Mouse (Mus musculus) liver, embryonic 12.5 days (tissue): ENCODE data around the gene Unc13c. TPM values are rescaled to one million over a fixed set of nuclear protein-coding genes. Genes with fewer than 3 reads are reported as not detected.

Experiments used
- ATAC-seq: fragments of 200-750 bp; cut with Nextera tagmentation; 2 replicates; pipeline ENCODE4 v1.8.0; 2017; ENCODE audit warnings: moderate number of reproducible peaks, mild to moderate bottlenecking, moderate library complexity
- H3K27ac ChIP-seq: fragments of 300-500 bp; sonication (generic); 2 replicates; pipeline ENCODE4 v1.5.1; 2016; ENCODE audit warnings: mild to moderate bottlenecking
- H3K27me3 ChIP-seq: fragments of 300-500 bp; sonication (generic); replicated peaks from 2 replicates; pipeline ENCODE4 v1.6.1; 2016; ENCODE audit warnings: mild to moderate bottlenecking, moderate library complexity
- H3K36me3 ChIP-seq: fragments of 300-500 bp; sonication (generic); 2 replicates; pipeline ENCODE4 v1.6.1; 2016; ENCODE audit warnings: mild to moderate bottlenecking, moderate library complexity
- H3K4me1 ChIP-seq: fragments of 300-500 bp; sonication (generic); 2 replicates; pipeline ENCODE4 v1.6.1; 2016
- H3K4me2 ChIP-seq: fragments of 300-500 bp; sonication (generic); 2 replicates; pipeline ENCODE4 v1.6.1; 2016; ENCODE audit warnings: mild to moderate bottlenecking, moderate library complexity
- H3K4me3 ChIP-seq: fragments of 300-500 bp; sonication (generic); 2 replicates; pipeline ENCODE4 v1.5.1; 2016; ENCODE audit warnings: mild to moderate bottlenecking, moderate library complexity
- H3K9ac ChIP-seq: fragments of 300-500 bp; sonication (generic); 2 replicates; pipeline ENCODE4 v1.6.1; 2016; ENCODE audit warnings: mild to moderate bottlenecking, moderate library complexity
- H3K9me3 ChIP-seq: fragments of 300-500 bp; sonication (generic); replicated peaks from 2 replicates; pipeline ENCODE4 v1.6.1; 2016; ENCODE audit warnings: mild to moderate bottlenecking, moderate library complexity
- WGBS: fragments of 180-500 bp; shearing (Covaris S2); methylation state at CpG from one replicate; pipeline ENCODE4 v1.1.7; 2016; ENCODE audit not compliant: insufficient replicate concordance; 5-methylcytosine and 5-hydroxymethylcytosine counted together
- polyA plus RNA-seq: library from polyadenylated mRNA; unstranded; fragments of >200 nt; fragmentation: Nextera tagmentation; extraction: Ambion mirVana; gene quantifications from 2 replicates; pipeline ENCODE4 v1.2.1, GENCODE M21; 2016

Gene Unc13c
- polyA plus RNA-seq, 1 experiment from 2014 or later: 0.04 TPM

- H3K27me3 ChIP-seq: no peaks in the 10 kb centered on the region
- no peaks in the 10 kb centered on the region for H3K9me3 ChIP-seq
- no peaks in the 10 kb centered on the region for H3K4me1 ChIP-seq
- H3K27ac ChIP-seq: no peak overlapping the region
- 54% methylated on average over 2 of the region's 2 CpGs for WGBS
- ATAC-seq: no peak
- H3K36me3 ChIP-seq: no peaks in the 10 kb centered on the region
- no peak overlapping the region for H3K9ac ChIP-seq
- H3K4me2 ChIP-seq: no peak overlapping the region
- H3K4me3 ChIP-seq: no peak overlapping the region
Measured at GRCm38 (mm10) chr9:73866666-73867065, 102.1 kb downstream of the Unc13c start.

- Histone ChIP-seq H3K27me3 (no peaks in the 10 kb centered on the region), H3K27ac (no peak overlapping the region), H3K9ac (no peak overlapping the region), H3K9me3 (no peaks in the 10 kb centered on the region), H3K4me1 (no peaks in the 10 kb centered on the region), H3K4me2 (no peak overlapping the region), H3K4me3 (no peak overlapping the region), H3K36me3 (no peaks in the 10 kb centered on the region)
- 55% methylated on average over 3 of the region's 3 CpGs for WGBS
- no peak for ATAC-seq
Measured at GRCm38 (mm10) chr9:73859469-73859868, 109.3 kb downstream of the Unc13c start.

- no peak overlapping the region for H3K27ac ChIP-seq
- no peak overlapping the region for H3K4me2 ChIP-seq
- H3K9ac ChIP-seq: no peak overlapping the region
- H3K27me3 ChIP-seq: no peaks in the 10 kb centered on the region
- no peaks in the 10 kb centered on the region for H3K4me1 ChIP-seq
- no peak overlapping the region for H3K4me3 ChIP-seq
- H3K36me3 ChIP-seq: no peaks in the 10 kb centered on the region
- H3K9me3 ChIP-seq: no peaks in the 10 kb centered on the region
- WGBS: 51% methylated on average over 3 of the region's 3 CpGs
- ATAC-seq: no peak
Measured at GRCm38 (mm10) chr9:73854281-73854680, 114.5 kb downstream of the Unc13c start.

GRCm38 (mm10) chr9:73806681-73807080 is 162.1 kb downstream of the Unc13c start:
- no peak for ATAC-seq
- H3K9ac ChIP-seq: no peak overlapping the region
- no peak overlapping the region for H3K27ac ChIP-seq
- H3K9me3 ChIP-seq: no peaks in the 10 kb centered on the region
- no peaks in the 10 kb centered on the region for H3K4me1 ChIP-seq
- no peak overlapping the region for H3K4me3 ChIP-seq
- WGBS: 57% methylated on average over 4 of the region's 4 CpGs
- no peaks in the 10 kb centered on the region for H3K27me3 ChIP-seq
- no peak overlapping the region for H3K4me2 ChIP-seq
- no peaks in the 10 kb centered on the region for H3K36me3 ChIP-seq

- WGBS: 61% methylated on average over 4 of the region's 4 CpGs
- H3K27me3 ChIP-seq: no peaks in the 10 kb centered on the region
- no peak for ATAC-seq
- no peaks in the 10 kb centered on the region for H3K36me3 ChIP-seq
- no peaks in the 10 kb centered on the region for H3K4me1 ChIP-seq
- H3K4me2 ChIP-seq: no peak overlapping the region
- H3K4me3 ChIP-seq: no peak overlapping the region
- H3K9me3 ChIP-seq: no peaks in the 10 kb centered on the region
- no peak overlapping the region for H3K9ac ChIP-seq
- H3K27ac ChIP-seq: no peak overlapping the region
Measured at GRCm38 (mm10) chr9:73774616-73775015, 194.2 kb downstream of the Unc13c start.

- H3K9me3 ChIP-seq: no peaks in the 10 kb centered on the region
- H3K27me3 ChIP-seq: no peaks in the 10 kb centered on the region
- no peaks in the 10 kb centered on the region for H3K36me3 ChIP-seq
- no peak overlapping the region for H3K9ac ChIP-seq
- WGBS: 58% methylated on average over 2 of the region's 2 CpGs
- no peak overlapping the region for H3K27ac ChIP-seq
- no peak overlapping the region for H3K4me2 ChIP-seq
- ATAC-seq: no peak
- 0 out of 2 replicates have a peak, but pooled peaks cover 3% of the 10 kb centered on the region for H3K4me1 ChIP-seq
- H3K4me3 ChIP-seq: no peak overlapping the region
Measured at GRCm38 (mm10) chr9:73755185-73755584, 213.6 kb downstream of the Unc13c start.

- Histone ChIP-seq H3K9ac (no peak overlapping the region), H3K4me1 (0 out of 2 replicates have a peak, but pooled peaks cover 3% of the 10 kb centered on the region), H3K4me3 (no peak overlapping the region), H3K27me3 (no peaks in the 10 kb centered on the region), H3K9me3 (no peaks in the 10 kb centered on the region), H3K27ac (no peak overlapping the region), H3K36me3 (no peaks in the 10 kb centered on the region), H3K4me2 (no peak overlapping the region)
- 22% methylated on average over 3 of the region's 3 CpGs for WGBS
- no peak for ATAC-seq
Measured at GRCm38 (mm10) chr9:73753480-73753879, 215.3 kb downstream of the Unc13c start.

- Histone ChIP-seq H3K9ac (no peak overlapping the region), H3K9me3 (no peaks in the 10 kb centered on the region), H3K4me3 (no peak overlapping the region), H3K27me3 (no peaks in the 10 kb centered on the region), H3K4me1 (0 out of 2 replicates have a peak, but pooled peaks cover 3% of the 10 kb centered on the region), H3K36me3 (no peaks in the 10 kb centered on the region), H3K4me2 (no peak overlapping the region), H3K27ac (no peak overlapping the region)
- no peak for ATAC-seq
- WGBS: 56% methylated on average over 1 of the region's 1 CpGs
Measured at GRCm38 (mm10) chr9:73751344-73751743, 217.4 kb downstream of the Unc13c start.

GRCm38 (mm10) chr9:73734446-73734845 is 234.3 kb downstream of the Unc13c start:
- no peak for ATAC-seq
- Histone ChIP-seq H3K4me3 (no peak overlapping the region), H3K27me3 (no peaks in the 10 kb centered on the region), H3K4me1 (no peaks in the 10 kb centered on the region), H3K27ac (no peak overlapping the region), H3K9ac (no peak overlapping the region), H3K9me3 (no peaks in the 10 kb centered on the region), H3K4me2 (no peak overlapping the region), H3K36me3 (no peaks in the 10 kb centered on the region)
- 70% methylated on average over 7 of the region's 7 CpGs for WGBS

GRCm38 (mm10) chr9:73725717-73726662 is 242.8 kb downstream of the Unc13c start:
- no peaks in the 10 kb centered on the region for H3K9me3 ChIP-seq
- H3K27me3 ChIP-seq: no peaks in the 10 kb centered on the region
- WGBS: 62% methylated on average over 6 of the region's 6 CpGs
- no peaks in the 10 kb centered on the region for H3K4me1 ChIP-seq
- H3K4me3 ChIP-seq: no peak overlapping the region
- H3K9ac ChIP-seq: no peak overlapping the region
- H3K4me2 ChIP-seq: no peak overlapping the region
- no peak for ATAC-seq
- no peaks in the 10 kb centered on the region for H3K36me3 ChIP-seq
- H3K27ac ChIP-seq: no peak overlapping the region

GRCm38 (mm10) chr9:73724776-73725175 is 244.0 kb downstream of the Unc13c start:
- Histone ChIP-seq H3K9me3 (no peaks in the 10 kb centered on the region), H3K4me2 (no peak overlapping the region), H3K36me3 (no peaks in the 10 kb centered on the region), H3K27me3 (no peaks in the 10 kb centered on the region), H3K27ac (no peak overlapping the region), H3K9ac (no peak overlapping the region), H3K4me3 (no peak overlapping the region), H3K4me1 (no peaks in the 10 kb centered on the region)
- 66% methylated on average over 4 of the region's 4 CpGs for WGBS
- no peak for ATAC-seq

GRCm38 (mm10) chr9:73713508-73713907 is 255.3 kb downstream of the Unc13c start:
- no peaks in the 10 kb centered on the region for H3K27me3 ChIP-seq
- H3K9ac ChIP-seq: no peak overlapping the region
- no peak overlapping the region for H3K4me3 ChIP-seq
- WGBS: 65% methylated on average over 4 of the region's 4 CpGs
- no peaks in the 10 kb centered on the region for H3K4me1 ChIP-seq
- ATAC-seq: no peak
- no peak overlapping the region for H3K27ac ChIP-seq
- H3K9me3 ChIP-seq: no peaks in the 10 kb centered on the region
- no peaks in the 10 kb centered on the region for H3K36me3 ChIP-seq
- H3K4me2 ChIP-seq: no peak overlapping the region
